Mouse (Mus musculus): Measurements from ENCODE around the gene Tgif1.

GRCm38 (mm10) chr17:70881194-70881593, 27.8 kb upstream of the Tgif1 start:
- no peak for TF ChIP-seq CTCF (IDR thresholded peaks at IDR 0.05; ENCODE audit: borderline replicate concordance, control insufficient read depth, extremely low read depth, insufficient read depth, low read length, poor library complexity)
- no peak for TF ChIP-seq POLR2A (IDR thresholded peaks at IDR 0.05; ENCODE audit: control insufficient read depth, extremely low read depth, insufficient read depth, low read length, poor library complexity)
